Mouse (Mus musculus) right cerebral cortex, postnatal 10 days (tissue): Measurements from ENCODE around the gene Cdca4.
"Not testable (repeated sequence)": the region's sequence is repeated elsewhere in the genome, so short reads cannot be mapped to it uniquely, and the experiment has no call there.

Experiments
- DNase-seq, 2 experiments: peaks; one replicate each; pipeline ENCODE4 v3.0.0; 2021; ENCODE audit warnings: low spot score in 2 of 2

Cdca4 gene

DNA sequence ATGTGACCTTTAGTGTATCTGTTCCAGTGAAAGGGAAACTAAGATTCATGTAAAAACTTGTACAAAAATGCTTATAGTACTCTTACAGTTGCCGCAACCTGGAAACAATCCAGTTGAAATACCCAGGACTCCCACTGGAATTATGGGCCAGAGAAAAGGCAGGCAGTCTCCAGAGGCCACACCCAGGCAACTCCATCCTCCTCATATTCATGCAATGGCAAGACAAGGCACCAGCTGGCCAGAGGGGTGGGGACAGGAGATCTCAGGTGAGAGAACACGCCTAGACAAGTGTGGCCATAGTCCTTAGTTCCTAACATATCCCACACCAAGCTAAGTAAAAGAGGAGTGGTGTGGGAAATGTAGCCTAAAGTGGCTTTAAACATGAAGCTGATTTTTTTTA lies 6.5 kb downstream of the Cdca4 start:
- peak in 1 of 2 experiments; percentile 28 for DNase-seq

DNA sequence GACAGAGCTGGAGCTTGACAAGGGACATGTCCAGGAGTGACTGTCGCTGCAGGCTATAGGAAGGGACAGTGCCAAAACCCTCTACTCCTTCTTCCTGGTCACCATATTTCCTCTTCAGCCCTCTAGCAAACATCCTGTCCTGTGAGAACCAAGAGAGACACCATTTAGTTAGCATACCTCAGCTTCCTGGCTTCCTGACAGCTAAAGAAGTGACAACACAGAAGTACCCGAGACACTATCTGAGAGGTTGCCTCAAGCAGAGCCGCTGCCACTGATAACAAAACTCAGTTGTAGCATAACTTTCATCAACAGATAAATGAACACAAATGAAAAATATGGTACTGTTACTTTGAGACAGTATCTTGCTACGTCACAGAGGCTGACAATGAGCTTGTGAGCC lies 7.2 kb downstream of the Cdca4 start:
- peak in 1 of 2 experiments; percentile 32 for DNase-seq

DNA sequence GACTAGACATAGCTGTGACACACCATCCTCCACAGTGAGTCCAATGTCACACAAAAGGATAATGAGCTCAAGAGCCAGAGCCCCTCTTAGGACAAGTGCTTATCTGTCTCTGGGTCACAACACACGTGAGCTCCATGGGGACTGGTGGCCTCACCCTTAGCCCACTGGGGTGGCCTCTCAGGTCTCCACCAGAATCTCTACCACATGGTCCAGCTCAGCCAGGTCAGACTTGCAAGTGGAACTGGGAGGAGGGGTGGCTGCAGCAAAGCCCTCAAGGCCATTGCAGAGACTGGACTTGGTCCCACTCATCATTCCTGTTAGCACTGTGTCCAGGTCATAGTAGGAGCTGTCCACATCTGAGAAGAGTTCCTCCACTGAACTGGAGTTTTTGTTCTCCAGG lies 8.0 kb downstream of the Cdca4 start:
- peak in 1 of 2 experiments; percentile 33 for DNase-seq

DNA sequence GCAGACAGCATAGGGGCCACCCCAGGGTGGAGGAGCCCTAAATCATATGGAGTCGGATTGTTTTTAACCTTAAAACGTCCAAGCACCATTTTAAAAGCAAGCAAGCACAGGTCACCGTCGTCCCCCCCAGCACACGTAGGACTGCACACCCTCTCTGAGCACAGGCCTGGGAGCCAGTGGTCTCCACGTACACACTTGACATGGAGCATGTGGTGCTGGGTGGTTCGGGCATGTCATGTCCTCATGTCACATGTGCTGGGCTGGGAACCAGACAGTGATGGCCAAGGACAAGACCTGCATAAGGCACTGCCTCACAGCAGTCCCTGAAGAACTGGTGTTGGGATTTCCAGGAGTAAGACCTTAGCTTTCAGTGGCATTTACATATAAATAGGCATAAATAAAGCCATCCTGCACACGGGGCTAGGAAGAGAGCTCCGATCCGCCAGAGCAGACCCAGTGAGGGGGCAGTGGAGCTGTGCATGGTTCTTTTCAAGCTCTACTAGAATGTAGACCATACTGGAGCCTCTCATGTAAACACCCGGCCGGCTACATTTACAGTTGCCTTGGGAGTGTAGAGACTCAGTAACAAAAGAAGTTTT lies 8.7 kb downstream of the Cdca4 start:
- DNase-seq = peak in 1 of 2 experiments; percentile 17

DNA sequence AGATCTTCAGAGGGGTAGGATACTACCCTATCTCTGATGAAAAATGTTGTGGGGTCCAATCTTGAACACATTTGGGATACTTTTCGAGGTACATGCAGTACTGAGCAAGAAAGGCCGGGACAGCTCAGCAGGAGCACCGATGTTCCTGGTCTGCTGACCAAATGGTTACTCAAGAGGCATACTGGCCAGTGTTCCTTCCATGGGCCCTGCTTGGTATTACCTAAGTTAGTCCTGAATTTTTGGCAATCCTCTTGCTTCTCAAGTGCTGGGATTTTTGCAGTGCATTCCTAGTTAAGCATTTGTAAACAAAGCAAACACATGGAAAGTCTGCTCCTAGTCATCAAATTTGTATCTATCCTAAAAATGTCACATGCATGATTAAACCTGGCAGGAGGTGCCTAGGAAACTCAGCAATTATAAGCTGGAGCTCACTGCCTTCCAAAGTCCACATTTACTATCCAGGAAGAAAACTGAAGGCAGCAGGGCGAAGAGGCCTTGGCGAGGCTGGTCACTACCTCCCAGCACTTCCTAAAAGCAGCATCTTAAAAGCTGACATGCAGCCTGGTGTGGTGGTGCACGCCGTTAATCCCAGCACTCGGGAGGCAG lies 10.1 kb downstream of the Cdca4 start:
- no peak for DNase-seq

DNA sequence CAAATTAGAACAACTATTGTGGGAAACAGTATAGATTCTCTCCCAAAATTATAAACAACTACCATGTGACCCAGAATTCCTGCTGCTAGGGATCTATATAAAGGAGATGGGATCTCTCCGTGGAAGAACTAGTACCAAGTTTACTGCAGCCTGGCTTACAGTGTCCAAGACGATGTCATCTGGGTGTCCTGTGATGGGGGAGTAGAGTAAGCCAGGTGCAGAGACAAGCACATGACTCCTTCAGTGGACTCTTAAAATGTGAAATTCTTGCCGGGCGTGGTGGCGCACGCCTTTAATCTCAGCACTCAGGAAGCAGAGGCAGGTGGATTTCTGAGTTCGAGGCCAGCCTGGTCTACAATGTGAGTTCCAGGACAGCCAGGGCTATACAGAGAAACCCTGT lies 12.4 kb downstream of the Cdca4 start:
- not testable (repeated sequence) for DNase-seq

DNA sequence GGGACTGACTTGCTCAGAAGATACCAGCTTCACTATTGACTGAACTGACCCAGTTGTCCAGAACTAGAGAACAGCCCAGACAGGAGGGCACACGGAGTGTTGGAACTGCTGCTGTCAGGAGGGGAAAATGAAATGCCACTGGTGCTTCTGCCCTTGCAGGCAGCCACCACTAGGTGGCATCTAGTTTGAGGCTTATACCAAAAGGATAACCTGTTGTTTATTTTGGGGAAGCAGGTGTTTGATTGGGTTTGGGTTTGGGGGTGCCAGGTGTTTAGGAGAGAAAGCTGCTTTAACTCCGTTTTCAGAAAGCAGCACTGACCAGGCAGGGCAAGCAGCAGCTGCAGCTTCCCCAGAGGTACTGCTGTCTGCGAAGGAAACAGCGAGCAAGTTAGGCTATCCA lies 12.9 kb downstream of the Cdca4 start:
- peak in 1 of 2 experiments; percentile 72 for DNase-seq

DNA sequence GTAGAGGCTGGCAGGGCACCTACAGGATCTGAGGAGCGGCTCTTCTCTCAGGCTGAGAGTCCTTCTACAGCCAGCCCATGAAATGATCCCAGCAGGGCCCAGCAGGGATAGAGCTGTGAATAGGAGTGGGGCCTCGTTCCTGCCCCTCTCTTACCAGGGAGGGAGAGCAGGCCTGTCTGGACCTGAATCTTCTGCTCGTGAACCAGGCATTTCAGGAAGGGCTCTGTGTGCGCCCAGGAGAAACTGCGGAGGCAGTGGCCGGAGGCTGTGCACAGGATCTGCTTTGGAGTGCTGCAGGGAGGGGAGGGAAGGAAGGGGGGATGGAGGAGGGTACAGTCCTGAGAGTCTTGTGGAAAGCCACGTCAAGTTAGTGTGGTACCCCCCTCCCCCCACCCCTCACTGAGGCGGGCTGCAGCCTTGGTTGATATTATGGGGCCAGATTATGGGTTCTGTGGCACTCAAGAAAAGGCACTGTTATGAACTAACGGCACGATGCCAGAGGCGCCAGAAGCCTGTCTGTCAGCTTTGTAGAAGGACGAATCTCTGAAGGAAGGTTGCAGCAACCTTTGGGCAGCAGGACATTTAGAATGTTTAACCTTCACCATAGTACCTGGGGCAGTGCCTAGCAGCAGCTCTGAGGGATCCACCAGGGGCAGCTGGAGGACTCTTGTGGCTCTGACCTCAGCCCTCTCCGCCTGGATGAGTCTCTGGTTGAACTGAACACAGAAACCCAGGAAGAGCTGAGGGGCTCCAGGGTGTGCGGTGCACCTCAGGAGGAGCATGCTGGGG lies 14.3 kb downstream of the Cdca4 start:
- no peak for DNase-seq

DNA sequence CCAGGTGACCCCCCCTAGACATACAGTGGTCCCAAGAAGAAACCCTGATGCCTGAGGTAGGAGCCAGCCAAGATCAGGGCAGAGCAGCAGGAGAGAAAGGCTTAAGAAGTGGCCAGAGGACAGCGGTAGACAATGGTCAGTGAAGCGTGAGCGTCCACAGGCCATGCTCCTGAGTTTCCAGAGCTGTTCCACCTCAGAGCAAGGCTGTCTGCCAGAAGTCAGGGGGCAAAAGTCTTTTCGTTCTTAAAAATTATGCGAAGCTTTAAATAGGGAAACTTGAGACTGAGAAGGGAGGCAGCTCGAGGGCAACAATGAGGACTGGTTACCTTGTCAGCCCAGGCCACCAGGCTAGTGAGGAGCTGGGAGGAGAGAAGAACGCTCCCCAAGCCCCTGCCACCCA lies 15.9 kb downstream of the Cdca4 start:
- no peak for DNase-seq

DNA sequence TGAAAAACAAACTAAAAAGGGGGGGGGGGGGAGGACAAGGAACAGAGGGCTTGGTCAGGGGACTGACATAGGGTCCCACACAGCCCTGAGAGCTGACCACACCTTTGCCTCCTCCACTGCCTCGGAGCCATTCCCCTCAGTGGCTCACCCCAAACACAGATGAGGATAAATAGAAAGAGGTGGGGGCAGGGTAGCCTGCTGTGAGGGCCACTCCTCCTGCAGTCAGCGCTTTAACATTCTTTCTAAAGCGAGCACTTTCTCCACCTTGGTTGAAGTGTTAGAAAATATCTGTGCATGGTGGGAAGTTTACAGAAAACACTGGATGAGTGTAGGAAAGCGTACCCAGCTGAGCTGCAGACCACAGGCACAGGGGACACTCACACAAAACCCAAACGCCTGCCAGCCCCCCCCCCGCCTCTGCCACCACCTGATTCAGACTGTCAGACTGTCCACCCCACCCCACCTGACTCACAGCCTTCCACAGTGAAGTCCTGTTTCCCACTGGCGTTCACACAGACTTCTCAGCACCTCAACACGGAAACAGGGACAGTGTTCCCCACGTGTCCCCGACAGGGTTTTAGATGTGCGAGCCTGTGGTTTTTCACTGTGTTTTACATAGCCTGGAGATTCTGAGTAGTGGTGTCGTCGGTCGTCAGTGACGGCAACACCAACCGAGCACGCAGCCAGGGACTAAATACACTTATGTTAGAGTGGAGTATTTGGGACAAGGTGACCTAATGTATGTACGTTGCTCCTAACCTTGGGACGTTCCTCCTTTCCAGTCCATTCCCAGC lies 18.9 kb downstream of the Cdca4 start:
- DNase-seq = no peak

DNA sequence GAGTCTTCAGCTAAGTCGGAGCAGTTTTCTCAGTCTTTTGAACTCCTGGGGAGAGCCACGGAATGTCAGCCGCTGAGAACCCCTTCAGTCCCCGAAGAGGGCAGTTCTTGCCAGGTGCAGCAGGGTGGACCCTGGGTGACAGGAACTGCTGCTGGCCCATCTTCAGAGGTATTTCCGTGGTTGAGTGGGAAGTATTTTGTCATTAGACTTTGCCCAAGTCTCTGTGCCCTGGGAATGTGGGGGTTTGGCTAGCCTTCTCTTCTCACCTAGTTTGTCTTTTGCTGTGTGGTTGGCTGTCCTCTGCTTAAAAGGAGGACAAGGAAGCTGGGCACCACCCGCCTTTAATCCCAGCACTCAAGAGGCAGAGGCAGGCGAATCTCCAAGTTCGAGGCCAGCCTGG lies 19.6 kb downstream of the Cdca4 start:
- no peak for DNase-seq

DNA sequence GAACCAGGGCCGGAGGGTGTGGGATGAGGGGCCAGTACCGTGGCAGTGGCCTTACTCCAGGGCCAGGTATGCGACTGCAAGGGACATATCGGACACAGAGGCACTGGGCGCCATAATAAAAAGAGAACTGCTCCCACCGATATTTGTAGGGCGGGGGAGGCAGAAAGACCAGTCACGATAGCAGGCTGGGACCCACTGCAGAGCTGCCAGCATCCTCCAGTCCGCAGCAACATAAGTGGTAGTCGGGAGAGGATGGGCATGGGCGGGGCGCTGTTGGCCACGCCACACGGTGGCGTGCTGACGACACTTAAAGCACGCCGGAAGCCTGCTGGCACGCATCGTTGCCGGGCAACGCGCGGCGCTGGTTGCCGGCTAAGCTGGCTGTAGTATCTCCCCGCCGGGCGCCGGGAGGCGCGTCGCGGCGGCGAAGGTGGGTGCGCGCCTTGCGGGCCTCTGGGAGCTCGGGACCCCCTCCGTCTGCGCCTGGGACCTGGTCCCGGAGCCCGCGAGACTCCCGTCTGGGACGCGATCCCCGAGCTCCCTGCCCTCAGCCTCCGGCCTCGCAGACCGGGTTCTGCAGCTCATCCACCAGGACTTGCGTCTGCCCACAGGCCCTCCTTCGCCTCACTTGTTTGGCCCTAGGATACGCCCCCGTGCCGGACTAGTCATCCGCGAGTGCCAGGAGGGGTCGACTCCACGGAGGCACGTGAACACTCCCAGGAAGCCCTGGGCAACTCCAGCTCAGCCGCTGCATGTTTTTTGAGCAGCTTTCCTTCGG lies 20.4 kb downstream of the Cdca4 start, which contains the start of gene Clba1:
Gene Clba1, plus strand, starts transcription at position 351 of the 778 bp plus-strand sequence.
- peak; percentile 96 to 97 for DNase-seq

DNA sequence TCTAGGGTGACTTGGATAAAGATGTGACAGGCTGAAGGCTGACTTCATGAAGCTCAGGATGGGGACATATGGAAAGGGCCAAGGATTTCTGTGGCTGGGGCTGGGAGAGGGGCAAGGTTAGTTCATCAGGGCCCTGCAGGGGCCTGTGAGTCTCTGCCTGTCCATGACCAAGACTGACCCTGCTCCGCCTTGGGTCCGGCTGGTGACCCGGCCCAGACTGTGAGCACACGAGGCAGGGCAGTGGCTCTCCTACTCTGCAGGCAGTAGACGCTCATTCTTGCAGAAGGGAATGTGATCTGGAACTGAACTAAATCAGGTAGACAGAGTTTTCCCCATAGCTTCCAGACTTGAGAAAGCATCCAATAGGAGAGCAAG lies 21.0 kb downstream of the Cdca4 start:
- DNase-seq = no peak

DNA sequence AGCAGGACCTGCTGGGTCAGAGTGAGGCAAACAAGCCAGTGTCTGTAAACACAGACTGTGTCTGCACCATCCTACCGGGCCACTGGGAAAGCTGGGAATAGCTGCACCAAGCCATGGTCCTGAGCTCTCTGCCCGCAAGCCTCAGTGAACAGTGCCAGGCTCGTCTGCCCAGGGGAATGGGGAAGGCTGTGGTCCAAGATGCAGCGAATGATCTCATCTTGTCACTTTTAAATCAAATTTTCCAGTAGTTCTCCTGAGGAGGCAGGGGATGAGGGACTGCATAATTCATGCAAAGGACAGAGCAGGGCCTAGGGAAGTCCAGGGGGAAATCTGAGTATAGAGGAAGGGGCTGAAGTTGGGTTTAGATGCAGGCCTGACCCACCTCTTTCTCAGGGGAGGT lies 21.4 kb downstream of the Cdca4 start:
- DNase-seq = no peak

DNA sequence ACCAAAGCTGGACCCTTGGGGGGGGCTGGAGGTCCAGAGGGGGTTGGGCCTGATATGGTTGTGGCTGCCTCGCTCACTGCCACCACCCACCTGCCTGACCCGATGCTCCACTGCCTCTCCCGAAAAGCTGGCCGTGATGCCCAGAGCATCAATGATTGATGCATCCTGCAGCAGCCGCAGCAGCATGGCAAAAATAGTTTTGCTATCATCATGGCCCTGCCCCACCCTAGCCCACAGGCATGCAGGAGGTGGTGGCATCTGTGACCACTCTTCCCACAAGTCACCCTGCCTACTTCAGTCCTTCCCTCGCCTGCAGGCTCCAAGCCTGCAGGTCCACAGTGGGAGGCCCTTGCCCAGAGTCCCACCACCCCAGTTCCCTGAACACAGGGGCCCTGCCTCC lies 23.2 kb downstream of the Cdca4 start:
- no peak for DNase-seq

DNA sequence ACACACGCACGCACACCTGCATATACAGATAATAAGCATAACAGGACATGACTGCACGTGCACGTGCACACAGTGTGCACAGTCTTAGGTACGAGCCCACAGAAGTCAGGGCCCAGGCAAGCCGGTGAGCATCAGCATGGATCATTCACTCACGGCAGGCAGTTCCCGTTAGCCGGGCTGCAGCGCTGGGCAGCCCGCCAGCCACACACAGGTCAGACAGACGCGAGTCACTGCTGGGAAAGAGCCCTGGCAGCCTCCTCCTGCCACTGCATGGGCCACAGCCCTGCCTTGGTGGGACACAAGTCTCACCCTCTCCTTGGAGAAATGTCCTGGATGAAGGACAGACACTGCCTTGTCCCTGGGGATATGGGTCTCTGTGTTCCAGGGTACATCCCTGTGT lies 25.2 kb downstream of the Cdca4 start:
- DNase-seq = no peak

DNA sequence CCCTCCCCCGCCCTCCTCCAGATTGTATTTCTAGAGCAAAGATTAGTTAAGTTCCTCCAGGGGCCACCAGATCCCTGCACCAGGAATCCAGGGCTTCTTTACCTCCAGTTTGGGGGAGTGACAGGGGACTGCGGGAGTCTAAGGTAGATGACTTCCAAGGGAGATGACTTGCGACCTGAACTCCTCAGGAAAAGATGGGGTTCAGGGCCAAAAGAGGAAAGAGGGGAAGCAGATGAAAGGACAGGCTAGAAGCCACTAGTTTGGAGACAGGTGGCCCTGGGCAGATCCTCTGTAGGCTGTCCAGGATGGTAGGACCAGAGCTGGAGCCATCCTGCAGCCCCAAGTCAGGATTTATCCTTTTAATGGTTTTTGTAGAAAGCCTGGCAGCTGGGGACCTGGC lies 26.3 kb downstream of the Cdca4 start:
- no peak for DNase-seq

DNA sequence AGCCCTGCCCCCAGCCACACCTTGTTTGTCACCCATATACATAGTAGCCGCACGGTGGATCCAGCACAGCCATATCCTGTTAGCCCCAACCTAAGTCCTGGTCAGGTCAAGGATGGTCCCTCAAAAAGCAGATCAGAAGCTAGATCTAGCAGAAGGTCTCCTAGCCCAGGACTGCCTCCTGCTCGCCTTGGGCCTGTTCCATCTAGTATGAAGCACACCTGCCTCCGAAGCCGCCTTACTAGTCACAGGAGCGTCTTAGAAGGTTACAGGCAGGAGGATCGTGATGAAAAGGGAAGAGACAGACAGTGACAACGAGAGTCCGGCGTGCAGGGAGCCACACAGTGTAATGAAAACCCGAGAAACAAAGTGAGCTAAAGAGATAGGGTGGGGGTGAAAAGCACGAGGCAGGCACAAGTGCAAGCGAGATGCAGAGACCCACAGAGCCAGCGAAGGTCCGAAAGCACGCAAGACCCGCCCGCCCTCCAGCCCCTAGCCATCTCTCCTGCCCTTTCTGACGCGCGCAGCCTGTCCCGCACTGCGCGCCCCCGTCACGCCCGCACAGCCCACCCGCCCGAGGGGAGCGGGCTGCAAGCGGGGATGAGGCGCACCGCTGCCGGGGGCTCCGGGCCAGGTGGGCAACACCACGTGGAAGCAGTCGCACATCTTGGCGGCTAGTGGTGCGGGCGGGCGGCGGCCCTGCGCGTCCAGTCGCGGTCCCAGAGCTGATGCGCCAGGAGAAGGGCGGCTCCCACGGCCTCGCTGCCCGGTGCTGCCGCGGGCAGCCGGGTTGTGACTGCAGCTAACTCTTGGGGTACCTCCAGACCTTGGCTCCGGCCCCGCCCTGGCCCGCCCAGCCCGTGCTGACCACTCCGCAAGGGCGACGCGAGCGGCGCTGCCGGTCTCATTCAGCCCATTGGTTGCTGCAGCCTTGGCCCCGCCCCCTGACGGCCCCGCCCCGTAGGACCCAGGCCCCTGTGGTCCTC lies 27.1 kb downstream of the Cdca4 start, which contains the start of gene Ahnak2:
Gene Ahnak2, minus strand, starts transcription at position 794 of the 983 bp plus-strand sequence.
- DNase-seq = peak; percentile 64 to 65

DNA sequence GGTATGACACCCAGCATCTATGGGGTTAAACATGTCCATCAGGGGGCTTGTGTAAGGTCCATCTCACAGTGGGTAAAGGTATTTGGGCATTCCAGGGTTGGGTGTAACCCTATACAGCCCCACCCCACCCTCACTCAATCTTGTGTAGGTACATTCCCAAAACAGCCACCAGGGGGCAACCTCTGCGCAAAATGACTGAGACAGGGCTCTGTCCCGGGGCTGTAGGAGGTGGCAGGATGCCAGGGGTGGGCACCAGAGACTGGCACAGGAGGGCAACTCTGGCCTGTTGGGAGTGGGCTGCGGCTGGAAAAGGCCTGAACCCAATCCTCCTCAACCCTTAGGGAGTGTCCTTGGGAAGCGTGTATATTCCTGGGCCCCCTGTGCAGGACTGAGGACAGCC lies 28.7 kb downstream of the Cdca4 start:
- peak; percentile 62 to 78 for DNase-seq
